Mouse (Mus musculus) right cerebral cortex, postnatal 10 days (tissue): ENCODE measurements around the gene Frmd8.

Source experiments
- DNase-seq, 2 experiments: peaks; one replicate each; pipeline ENCODE4 v3.0.0; 2021; ENCODE audit warnings: low spot score in 2 of 2

The Frmd8 gene

GRCm38 (mm10) chr19:5874969-5875480 is at the start of gene Frmd8:
Gene Frmd8, minus strand, starts transcription at chr19:5875274.
- DNase-seq, result peak; percentile 96

- DNase-seq, result peak; percentile 95 to 96
Observed at GRCm38 (mm10) chr19:5924713-5925093, 49.6 kb upstream of the Frmd8 start, which contains the start of gene Cdc42ep2. Gene Cdc42ep2, minus strand, starts transcription at chr19:5924816.

DNA sequence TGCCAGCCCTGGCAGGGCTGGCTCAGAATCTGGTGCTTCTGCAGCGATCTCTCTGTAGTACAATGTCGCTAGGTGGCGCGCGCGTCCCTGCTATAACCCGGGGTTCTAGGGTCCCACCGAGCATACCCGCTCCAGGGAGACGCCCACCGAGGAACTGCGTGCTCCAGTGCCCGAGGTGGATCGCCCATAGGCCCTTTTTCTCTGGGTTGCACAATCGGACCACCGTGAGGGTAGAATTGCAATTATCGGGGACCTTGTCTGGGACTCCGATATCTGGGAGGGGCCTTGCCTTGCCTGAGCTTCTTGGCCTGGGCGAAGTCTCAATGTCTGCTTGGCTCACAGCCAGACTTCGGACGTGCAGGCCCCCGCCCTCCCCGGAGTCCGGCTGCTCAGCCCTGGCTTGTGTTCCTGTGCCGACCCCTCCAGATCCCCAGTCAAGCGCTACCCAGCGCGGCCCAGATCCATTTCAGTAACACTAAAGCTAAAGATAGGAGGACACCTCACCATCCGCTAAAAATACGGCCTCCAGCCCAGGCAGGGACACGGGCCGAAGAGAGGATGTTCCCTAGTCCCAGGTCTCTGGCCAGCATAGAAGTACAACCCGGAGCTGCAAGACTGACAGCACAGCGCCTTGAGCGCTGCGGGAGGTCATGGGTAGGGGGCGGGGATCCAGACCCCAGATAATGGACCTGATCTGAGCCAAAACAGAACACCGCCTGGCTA is 49.1 kb upstream of the Frmd8 start:
- peak; percentile 92 to 95 for DNase-seq

GRCm38 (mm10) chr19:5922963-5923362 is 47.9 kb upstream of the Frmd8 start:
- no peak for DNase-seq

DNA sequence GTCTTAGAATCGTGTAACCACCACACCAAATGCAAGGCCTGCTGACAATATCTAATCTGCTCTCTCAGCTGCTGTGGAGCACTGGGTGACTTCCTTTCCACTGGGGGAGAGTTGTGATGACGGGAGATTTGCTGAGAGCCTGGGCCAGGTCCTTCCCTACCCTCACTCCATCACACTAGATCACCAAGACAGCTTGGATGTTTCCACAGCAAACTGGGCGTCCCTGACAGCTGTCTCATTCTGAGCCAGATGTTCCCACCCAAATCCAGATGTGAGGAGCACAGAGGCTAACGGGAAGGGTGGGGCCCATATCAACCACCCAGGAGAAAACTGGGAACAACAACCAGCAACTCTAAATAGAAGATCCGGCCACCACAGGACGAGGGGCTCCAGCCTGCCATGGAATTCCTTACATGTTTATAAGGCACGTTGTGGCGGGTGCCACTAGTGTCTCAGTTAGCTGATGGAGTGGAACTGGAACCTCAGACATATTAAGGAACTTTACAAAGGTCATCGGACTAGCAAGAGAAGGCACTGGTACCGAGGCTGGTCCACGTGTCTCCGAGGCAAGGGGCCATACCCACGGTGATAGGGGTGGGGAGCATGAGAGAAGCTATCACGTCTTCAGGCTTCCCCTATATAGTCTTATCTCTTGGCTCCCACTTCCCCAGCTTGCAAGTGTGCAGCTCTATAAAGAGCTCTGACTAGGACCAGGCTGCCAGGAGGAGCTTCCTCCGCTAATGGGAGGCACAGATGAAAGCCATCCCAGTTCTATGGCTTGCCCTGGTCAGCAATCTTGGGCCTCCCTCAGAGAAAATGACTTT is 47.3 kb upstream of the Frmd8 start:
- no peak for DNase-seq

DNA sequence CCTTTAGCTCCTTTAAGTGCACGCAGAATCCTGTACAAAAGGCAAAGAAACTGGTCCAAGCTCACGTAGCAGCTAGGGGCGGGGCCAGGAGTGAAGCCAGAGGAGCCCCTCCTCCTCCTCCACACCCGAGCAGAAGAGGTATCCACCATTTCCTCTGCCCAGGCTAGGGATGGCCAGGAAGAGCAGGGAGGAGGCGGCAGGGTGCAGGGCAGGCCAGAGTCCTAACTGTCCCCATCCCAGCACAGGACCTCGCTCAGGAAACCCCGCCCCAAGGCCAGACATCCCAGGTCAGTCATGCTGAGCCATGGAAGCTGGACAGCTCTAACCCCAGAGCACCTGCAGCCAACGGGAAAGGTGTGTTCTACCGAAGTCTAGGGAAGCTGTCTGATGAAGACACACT is 46.6 kb upstream of the Frmd8 start:
- no peak for DNase-seq

DNA sequence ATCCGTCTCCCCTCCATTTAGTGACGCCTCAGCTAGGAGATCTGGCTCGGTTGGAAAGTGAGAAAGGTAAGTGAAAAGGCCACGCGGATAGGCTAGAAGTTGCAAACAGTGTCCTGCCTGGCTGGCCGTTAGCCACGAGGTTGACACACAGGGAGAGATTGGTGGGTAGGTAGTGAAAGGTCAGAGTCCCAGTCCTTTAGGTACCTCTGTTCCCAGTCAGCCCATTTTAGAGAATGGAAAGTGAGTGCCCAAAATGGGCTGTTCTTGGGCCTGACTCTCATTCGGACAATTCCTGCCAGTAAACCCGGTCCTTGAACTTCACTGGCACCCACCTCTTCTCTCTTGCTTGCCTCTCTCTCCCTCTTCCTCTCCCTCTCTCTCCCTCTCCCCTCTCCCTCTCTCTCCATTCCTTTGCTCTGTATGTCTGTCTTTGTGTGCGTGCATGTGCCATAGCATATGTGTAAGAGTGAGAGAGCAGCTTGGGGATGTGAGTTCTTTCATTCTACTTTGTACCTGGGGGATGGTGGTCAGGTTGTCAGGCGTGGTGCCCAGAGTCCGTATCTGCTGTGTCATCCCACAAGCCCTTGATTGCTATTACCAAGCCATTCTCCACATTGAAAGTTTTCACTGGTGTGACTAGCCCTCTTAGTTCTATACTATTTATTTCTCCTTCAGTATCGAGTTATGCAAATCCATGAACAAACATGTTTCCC is 38.1 kb upstream of the Frmd8 start, which contains the start of gene Dpf2:
Gene Dpf2 (minus strand): TSS at position 4 of the 713 bp plus-strand sequence.
- no peak for DNase-seq

- DNase-seq, result peak; percentile 99 to 100
Observed at GRCm38 (mm10) chr19:5912103-5913006, 37.3 kb upstream of the Frmd8 start.

- no peak for DNase-seq
Observed at GRCm38 (mm10) chr19:5911430-5912102, 36.5 kb upstream of the Frmd8 start.

DNA sequence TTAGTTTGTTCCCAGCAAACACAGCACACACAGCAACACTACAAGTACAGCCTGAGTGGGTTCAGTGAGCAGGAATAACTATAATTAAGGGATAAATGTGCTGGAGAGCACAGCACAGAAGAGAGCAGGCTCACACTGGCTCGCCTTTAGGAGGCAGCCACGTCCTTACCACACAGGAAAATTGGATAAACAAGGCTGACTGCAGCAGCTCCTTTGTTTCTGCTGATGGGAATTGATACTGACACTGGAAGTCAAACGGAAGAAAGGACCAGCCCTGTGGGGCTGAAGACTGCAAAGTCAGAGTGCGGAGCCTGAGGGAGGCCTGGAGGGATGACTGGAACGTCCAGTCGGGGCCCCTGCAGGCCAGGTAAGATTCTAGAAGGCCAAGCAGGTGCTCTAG is 35.1 kb upstream of the Frmd8 start:
- no peak for DNase-seq

- DNase-seq, result no peak
Observed at GRCm38 (mm10) chr19:5907275-5907674, 32.2 kb upstream of the Frmd8 start.

DNA sequence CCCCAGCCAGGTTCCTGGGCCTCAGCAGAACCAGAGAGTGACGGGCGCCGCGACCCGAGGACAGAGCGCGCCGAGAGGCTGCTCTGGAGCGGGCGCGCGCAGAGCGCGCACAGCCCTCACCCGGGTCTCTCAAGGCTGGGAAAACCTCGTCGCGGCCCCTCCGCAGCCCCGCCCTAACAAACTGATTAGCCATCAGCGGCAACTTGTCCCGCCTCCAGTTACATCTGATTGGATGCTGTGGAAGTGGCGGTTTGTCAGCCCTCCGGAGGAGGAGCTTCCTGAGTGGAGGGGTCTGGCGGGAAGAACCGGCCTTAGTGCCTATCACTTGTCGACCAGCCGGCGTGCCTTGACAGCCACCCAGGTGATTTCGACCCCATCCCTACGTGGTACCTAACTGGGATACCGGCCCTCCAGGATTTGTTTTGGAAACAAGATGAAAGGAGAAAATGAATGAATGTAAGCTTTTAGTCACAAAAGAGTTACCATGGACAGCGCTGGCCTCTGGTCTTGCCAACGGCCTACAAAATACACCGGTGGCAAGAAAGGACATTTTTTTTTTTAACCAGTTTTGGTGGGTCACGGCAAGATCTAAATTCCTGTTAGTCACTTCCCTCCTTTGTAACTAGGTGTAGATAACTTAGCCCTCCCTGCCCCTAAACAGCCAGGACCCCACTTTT is 19.1 kb upstream of the Frmd8 start, which contains the start of gene Tigd3:
Gene Tigd3 (minus strand): TSS at position 148 of the 677 bp plus-strand sequence.
- peak; percentile 98 for DNase-seq

DNA sequence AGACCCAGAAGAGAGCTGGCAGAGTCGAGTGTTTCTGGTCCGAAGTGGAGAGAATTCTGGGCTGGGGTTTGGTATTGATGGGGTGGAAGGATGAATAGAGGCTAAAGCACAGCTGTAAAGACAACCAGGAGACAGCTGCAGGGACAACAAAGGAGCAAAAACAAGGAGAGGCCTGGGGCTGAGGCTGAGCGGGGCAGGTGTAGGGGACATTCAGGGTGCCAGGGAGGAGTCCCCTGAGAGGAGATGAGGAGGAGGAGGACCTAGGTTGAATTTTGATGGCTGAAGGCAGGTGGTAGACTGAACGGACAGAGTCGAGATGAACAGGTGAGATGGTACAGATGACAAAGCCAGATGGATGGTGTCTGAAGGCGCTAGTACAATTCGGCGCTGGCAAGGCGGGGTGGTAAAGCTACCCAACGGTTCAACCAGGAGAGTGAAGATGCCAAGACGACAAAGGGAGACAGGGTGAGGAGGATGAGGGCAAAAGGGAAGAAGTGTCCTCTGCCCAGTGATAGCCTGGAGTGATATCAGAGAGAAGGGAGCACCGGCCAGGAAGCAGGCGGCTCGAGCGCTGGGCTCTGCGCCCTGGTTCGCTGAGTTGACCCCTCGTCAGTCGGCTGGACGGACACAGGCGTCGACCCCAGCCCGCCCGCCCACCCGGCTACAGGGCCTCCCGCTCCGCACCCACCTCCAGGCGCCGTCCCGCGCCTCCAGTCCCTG is 18.4 kb upstream of the Frmd8 start:
- peak in 1 of 2 experiments; percentile 44 for DNase-seq

- DNase-seq, result no peak
Observed at GRCm38 (mm10) chr19:5892735-5893134, 17.7 kb upstream of the Frmd8 start.

DNA sequence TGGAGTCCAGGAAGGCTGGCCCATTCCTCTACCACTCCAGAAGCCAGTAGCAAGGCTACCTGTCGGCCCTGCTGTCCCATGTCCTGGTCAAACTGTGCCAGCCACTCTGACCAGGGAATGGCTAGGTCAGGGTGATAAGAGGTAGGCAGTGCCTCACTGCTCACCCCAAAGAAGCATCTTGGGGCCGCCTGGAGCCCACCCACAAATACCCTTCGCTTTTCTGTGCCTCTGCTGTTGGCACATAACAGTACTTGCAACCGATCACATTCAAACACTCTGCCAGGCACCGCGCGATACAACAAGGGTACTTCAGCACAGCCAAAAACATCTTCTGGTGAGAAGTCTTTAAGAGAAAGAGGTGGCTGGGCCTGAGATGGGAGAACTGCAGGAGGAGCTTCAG is 17.2 kb upstream of the Frmd8 start:
- DNase-seq, result no peak

- no peak for DNase-seq
Observed at GRCm38 (mm10) chr19:5891521-5892258, 16.6 kb upstream of the Frmd8 start.

GRCm38 (mm10) chr19:5889211-5889610 is 14.1 kb upstream of the Frmd8 start:
- DNase-seq, result no peak

DNA sequence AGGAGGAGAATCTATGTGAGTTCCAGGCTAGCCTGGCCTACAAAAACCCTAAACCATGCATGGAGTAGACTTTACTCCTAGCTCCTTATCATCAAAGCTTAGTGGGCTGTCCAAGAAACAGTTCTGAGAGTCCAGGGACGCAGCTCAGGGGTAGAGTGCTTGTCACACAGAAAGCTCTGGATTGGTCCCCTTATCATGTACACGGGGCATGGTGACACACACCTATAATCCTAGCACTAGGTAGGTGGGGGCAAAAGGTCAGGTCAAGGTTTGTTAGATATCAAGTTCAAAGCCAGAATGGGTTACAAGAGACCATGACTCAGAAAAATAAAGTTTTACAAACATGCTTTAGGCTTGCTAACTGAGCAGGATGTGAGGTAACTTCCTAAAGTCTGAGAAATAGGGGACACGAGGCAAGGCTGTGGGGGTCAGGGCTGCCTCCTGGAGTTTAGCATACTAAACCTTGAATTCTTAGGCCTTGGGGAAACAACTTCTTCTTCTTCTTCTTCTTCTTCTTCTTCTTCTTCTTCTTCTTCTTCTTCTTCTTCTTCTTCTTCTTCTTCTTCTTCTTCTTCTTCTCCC is 12.3 kb upstream of the Frmd8 start:
- DNase-seq, result no peak
